Mouse (Mus musculus) lung, embryonic 15.5 days (tissue): Measurements from ENCODE around the gene Ackr1. TPM values are rescaled to one million over a fixed set of nuclear protein-coding genes. Genes with fewer than 3 reads are reported as not detected.
"Not testable (repeated sequence)": the region's sequence is repeated elsewhere in the genome, so short reads cannot be mapped to it uniquely, and the experiment has no call there.

Experiments
- ATAC-seq: fragments of 200-750 bp; cut with Nextera tagmentation; 2 replicates; pipeline ENCODE4 v1.8.0; 2017; ENCODE audit warnings: moderate number of reproducible peaks, borderline replicate concordance; ENCODE audit not compliant: low FRiP score, low TSS enrichment; ENCODE audit errors: extremely low read depth
- H3K27ac ChIP-seq: fragments of 300-500 bp; sonication (generic); 2 replicates; pipeline ENCODE4 v1.5.1; 2015; ENCODE audit warnings: moderate library complexity, mild to moderate bottlenecking, inconsistent platforms
- H3K27me3 ChIP-seq: fragments of 300-500 bp; sonication (generic); 2 replicates; pipeline ENCODE4 v1.6.1; 2015; ENCODE audit warnings: inconsistent platforms
- H3K36me3 ChIP-seq: fragments of 300-500 bp; sonication (generic); 2 replicates; pipeline ENCODE4 v1.6.1; 2015; ENCODE audit warnings: inconsistent platforms
- H3K4me1 ChIP-seq: fragments of 300-500 bp; sonication (generic); 2 replicates; pipeline ENCODE4 v1.6.1; 2015; ENCODE audit warnings: inconsistent platforms
- H3K4me2 ChIP-seq: fragments of 300-500 bp; sonication (generic); 2 replicates; pipeline ENCODE4 v1.6.1; 2015; ENCODE audit warnings: inconsistent platforms, mild to moderate bottlenecking, moderate library complexity
- H3K4me3 ChIP-seq: fragments of 300-500 bp; sonication (generic); 2 replicates; pipeline ENCODE4 v1.5.1; 2015; ENCODE audit warnings: mild to moderate bottlenecking, inconsistent platforms
- H3K9ac ChIP-seq: fragments of 300-500 bp; sonication (generic); 2 replicates; pipeline ENCODE4 v1.6.1; 2015; ENCODE audit warnings: inconsistent platforms
- H3K9me3 ChIP-seq: fragments of 300-500 bp; sonication (generic); 2 replicates; pipeline ENCODE4 v1.6.1; 2016; ENCODE audit warnings: inconsistent platforms
- WGBS: fragments of 180-500 bp; shearing (Covaris S2); methylation state at CpG from one replicate; pipeline ENCODE4 v1.1.7; 2015; 5-methylcytosine and 5-hydroxymethylcytosine counted together
- polyA plus RNA-seq: library from polyadenylated mRNA; unstranded; fragments of >200 nt; fragmentation: Nextera tagmentation; extraction: Ambion mirVana; gene quantifications from 2 replicates; pipeline ENCODE4 v1.2.1, GENCODE M21; 2015

Ackr1 gene
- polyA plus RNA-seq, 1 experiment from 2014 or later: 0.64 TPM

DNA sequence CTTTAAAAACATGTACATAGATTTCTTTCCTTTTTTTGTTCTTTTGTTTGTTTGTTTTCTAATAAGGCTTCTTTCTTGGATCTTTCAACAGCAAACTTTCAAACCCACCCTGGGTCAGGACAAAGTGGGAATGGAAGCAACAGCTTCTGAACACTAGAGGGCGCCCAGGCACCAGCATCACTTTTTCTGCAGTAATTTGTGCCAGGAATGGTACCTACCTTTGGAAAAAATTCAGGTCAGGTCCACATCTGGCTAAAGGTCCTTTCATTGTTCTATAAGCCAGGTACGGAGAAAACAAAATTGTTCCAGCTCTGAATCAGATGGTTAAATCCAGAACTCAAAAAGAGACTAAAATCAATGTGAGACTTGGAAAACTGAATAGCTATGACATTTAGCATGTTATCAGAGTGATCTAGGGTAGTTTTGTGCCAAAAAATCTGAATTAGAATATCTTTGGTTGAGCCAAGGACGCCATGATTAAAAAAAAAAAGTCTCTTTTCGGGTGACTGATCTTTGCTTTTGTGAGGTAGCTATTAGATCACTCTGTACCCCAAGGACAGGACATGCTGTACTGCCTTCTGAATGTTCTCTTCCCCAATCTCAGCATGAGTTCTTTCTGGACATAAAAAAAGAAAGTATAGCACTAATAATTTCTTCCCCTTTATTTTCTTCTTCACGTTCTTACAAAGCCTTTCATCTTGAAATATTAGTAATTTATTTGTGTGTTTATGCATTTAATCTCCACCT is 9.5 kb downstream of the Ackr1 start:
- Histone ChIP-seq H3K36me3 (no peaks in the 10 kb centered on the region), H3K4me2 (no peak overlapping the region), H3K27me3 (no peaks in the 10 kb centered on the region), H3K27ac (no peak overlapping the region), H3K9me3 (no peaks in the 10 kb centered on the region), H3K9ac (no peak overlapping the region), H3K4me1 (no peaks in the 10 kb centered on the region), H3K4me3 (no peak overlapping the region)
- no peak for ATAC-seq
- 21% methylated on average over 5 of the region's 5 CpGs for WGBS

- H3K4me3 ChIP-seq: no peak overlapping the region
- no peak overlapping the region for H3K4me2 ChIP-seq
- H3K4me1 ChIP-seq: no peaks in the 10 kb centered on the region
- H3K9ac ChIP-seq: no peak overlapping the region
- no peak for ATAC-seq
- 57% methylated on average over 6 of the region's 6 CpGs for WGBS
- H3K36me3 ChIP-seq: no peaks in the 10 kb centered on the region
- H3K27ac ChIP-seq: no peak overlapping the region
- no peaks in the 10 kb centered on the region for H3K27me3 ChIP-seq
- no peaks in the 10 kb centered on the region for H3K9me3 ChIP-seq
Observed at GRCm38 (mm10) chr1:173322249-173322627, 11.3 kb downstream of the Ackr1 start.

GRCm38 (mm10) chr1:173321593-173322248 is 11.8 kb downstream of the Ackr1 start:
- Histone ChIP-seq H3K4me3 (no peak overlapping the region), H3K27me3 (no peaks in the 10 kb centered on the region), H3K4me1 (no peaks in the 10 kb centered on the region), H3K9ac (no peak overlapping the region), H3K9me3 (no peaks in the 10 kb centered on the region), H3K36me3 (no peaks in the 10 kb centered on the region), H3K4me2 (no peak overlapping the region), H3K27ac (no peak overlapping the region)
- WGBS: 61% methylated on average over 8 of the region's 8 CpGs
- no peak for ATAC-seq

GRCm38 (mm10) chr1:173317925-173318477 is 15.5 kb downstream of the Ackr1 start:
- no peaks in the 10 kb centered on the region for H3K27me3 ChIP-seq
- H3K36me3 ChIP-seq: no peaks in the 10 kb centered on the region
- no peaks in the 10 kb centered on the region for H3K9me3 ChIP-seq
- H3K27ac ChIP-seq: no peak overlapping the region
- no peak overlapping the region for H3K9ac ChIP-seq
- H3K4me3 ChIP-seq: no peak overlapping the region
- H3K4me1 ChIP-seq: no peaks in the 10 kb centered on the region
- no peak for ATAC-seq
- no peak overlapping the region for H3K4me2 ChIP-seq
- WGBS: 86% methylated on average over 2 of the region's 2 CpGs

GRCm38 (mm10) chr1:173315725-173316124 is 17.8 kb downstream of the Ackr1 start:
- ATAC-seq: no peak
- H3K4me1 ChIP-seq: no peaks in the 10 kb centered on the region
- no peak overlapping the region for H3K4me2 ChIP-seq
- H3K27ac ChIP-seq: no peak overlapping the region
- no peaks in the 10 kb centered on the region for H3K36me3 ChIP-seq
- 56% methylated on average over 3 of the region's 3 CpGs for WGBS
- no peaks in the 10 kb centered on the region for H3K27me3 ChIP-seq
- no peaks in the 10 kb centered on the region for H3K9me3 ChIP-seq
- H3K4me3 ChIP-seq: no peak overlapping the region
- H3K9ac ChIP-seq: no peak overlapping the region

DNA sequence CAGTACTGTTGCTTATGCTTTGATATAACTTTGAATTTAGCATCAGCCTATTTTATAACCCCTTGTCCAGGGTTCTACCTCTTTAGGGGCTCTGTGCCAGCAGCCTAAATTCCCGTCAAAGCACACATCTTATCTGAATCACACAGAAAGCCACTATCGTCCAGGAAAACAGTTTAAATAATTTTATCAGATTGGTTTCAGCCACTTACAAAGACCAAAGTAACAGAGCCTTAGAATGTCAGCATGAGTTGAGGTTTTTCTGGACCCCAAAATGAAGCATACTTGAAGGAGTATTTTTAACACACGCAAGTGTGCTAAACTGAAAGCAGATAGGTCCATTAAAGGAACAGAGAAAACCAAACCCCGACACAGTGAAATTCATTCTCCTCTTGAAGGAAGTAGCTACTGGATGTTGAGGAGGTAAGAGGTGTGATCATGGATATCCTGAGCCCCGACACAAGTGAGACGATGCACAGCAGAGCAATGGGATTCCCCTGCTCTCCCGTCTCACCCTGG is 20.0 kb downstream of the Ackr1 start:
- H3K27ac ChIP-seq, H3K9me3 ChIP-seq, H3K9ac ChIP-seq, H3K4me3 ChIP-seq, H3K36me3 ChIP-seq, H3K4me1 ChIP-seq, H3K27me3 ChIP-seq, ATAC-seq, H3K4me2 ChIP-seq: not testable (repeated sequence)
- WGBS: 47% methylated on average over 7 of the region's 7 CpGs

DNA sequence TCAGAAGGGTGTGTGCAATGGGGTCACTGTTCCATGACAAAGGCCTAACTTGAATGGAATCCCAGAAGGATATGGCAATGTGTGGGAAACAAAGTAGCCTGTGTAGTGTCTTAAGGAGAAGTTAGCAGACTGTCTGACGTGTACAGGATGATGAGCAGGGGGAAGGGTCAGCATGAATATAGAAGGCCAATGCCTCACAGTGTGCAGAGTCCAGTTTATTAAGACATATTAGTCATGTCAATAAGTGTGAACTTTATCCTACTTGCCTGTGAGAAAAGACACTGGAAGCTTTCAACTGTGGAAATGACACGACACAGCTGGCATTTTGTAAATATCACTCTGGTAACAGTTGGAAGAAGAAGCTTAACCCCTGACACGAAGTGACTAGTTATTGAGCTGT is 30.8 kb downstream of the Ackr1 start:
- H3K4me1 ChIP-seq, H3K36me3 ChIP-seq: not testable (repeated sequence)

More for the DNA sequence above, 30.8 kb downstream of the Ackr1 start:
- WGBS: 29% methylated on average over 3 of the region's 3 CpGs
- H3K9me3 ChIP-seq, H3K27me3 ChIP-seq, H3K27ac ChIP-seq, ATAC-seq, H3K9ac ChIP-seq, H3K4me3 ChIP-seq, H3K4me2 ChIP-seq: not testable (repeated sequence)

Other genes starting within 250 kb of the Ackr1 start
- gene Olfr1408, start 196.4 kb downstream of the Ackr1 start, polyA plus RNA-seq: not detected in 2 replicates
- not detected in 2 replicates for gene Olfr1406, start 143.1 kb downstream of the Ackr1 start, polyA plus RNA-seq
- gene Olfr218, start 135.9 kb downstream of the Ackr1 start, polyA plus RNA-seq: not detected in 2 replicates
- not detected in 2 replicates for gene Olfr1404, start 121.4 kb downstream of the Ackr1 start, polyA plus RNA-seq
- gene Fcer1a, start 106.5 kb downstream of the Ackr1 start, polyA plus RNA-seq: 0.20 TPM in 1 of 2 replicates, not detected in the other
- not detected in 2 replicates for gene Olfr418, start 67.7 kb downstream of the Ackr1 start, polyA plus RNA-seq
- not detected in 2 replicates for gene Mptx2, start 56.0 kb downstream of the Ackr1 start, polyA plus RNA-seq
- gene Aim2, start 17.1 kb upstream of the Ackr1 start, polyA plus RNA-seq: 0.84 and 1.7 TPM in 2 replicates
- gene Cadm3, start 33.9 kb upstream of the Ackr1 start, polyA plus RNA-seq: 1.1 TPM in 2 replicates
- 0.21 and 0.34 TPM in 2 replicates for gene Ifi206, start 157.3 kb upstream of the Ackr1 start, polyA plus RNA-seq
- gene Ifi214, start 202.2 kb upstream of the Ackr1 start, polyA plus RNA-seq: 0.04 TPM in 1 of 2 replicates, not detected in the other